Mouse (Mus musculus): ENCODE measurements around the gene Edc4. TPM values are rescaled to one million over a fixed set of nuclear protein-coding genes. Genes with fewer than 3 reads are reported as not detected.

Gene Edc4
- total RNA-seq, 2 experiments from 2014 or later = 38.4 to 46.3 TPM

DNA sequence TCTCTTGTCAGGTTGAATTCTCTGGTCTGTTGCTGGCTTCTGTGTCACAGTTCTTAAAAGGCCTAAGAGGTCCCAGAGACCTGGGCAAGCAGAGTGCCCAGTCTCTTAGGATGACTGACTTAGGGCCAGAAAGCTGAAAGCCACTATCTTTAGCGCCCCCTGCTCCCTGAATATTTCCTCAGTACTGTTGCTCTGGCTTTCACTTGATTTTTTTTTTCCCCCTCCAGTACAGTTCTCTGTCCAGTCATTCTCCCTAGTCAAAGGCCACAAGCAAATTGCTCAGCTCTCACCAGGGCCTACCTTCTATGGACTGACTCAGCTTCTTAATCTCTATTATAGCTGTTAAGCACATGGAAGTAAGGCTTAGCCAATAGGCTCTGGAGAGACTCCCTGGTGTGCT lies 18.7 kb upstream of the Edc4 start:
- no peak for ATAC-seq (replicated peaks; ENCODE audit: low FRiP score, low TSS enrichment, poor library complexity, severe bottlenecking)

DNA sequence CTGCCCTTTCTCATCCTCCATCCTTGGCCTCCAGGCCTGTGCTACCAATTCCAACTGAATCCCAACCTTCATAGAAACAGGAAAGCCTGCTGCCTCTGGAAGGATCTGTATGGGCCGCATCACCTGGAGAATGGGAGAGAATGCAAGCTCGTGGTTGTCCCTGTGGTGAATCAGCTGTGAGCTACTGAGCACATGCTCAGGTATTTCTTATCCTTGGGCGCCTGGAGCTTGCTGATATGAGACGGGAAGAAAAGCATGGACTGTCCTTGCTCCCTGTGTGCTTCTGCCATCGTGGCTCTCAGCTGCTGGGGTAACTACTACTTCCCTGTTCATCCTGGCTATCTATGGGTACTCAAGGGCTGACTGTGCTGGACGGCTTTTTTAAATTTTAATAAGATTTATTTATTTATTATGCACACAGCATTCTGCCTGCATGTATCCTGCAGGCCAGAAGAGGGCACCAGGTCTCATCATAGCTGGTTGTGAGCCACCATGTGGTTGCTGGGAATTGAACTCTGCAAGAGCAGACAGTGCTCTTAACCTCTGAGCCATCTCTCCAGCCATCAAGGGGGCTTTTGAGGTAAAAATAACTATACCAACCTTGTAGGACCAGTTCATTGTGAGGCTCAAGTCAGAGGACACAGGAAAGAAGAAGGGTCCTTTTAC lies 14.2 kb upstream of the Edc4 start:
- no peak for ATAC-seq (replicated peaks; ENCODE audit: low FRiP score, low TSS enrichment, poor library complexity, severe bottlenecking)

- no peak for ATAC-seq (replicated peaks; ENCODE audit: low FRiP score, low TSS enrichment, poor library complexity, severe bottlenecking)
Observed at GRCm38 (mm10) chr8:105874301-105874700, 6.4 kb upstream of the Edc4 start.

- ATAC-seq (replicated peaks; ENCODE audit: low FRiP score, low TSS enrichment, poor library complexity, severe bottlenecking) = no peak
Observed at GRCm38 (mm10) chr8:105889756-105890465, 9.2 kb downstream of the Edc4 start.

DNA sequence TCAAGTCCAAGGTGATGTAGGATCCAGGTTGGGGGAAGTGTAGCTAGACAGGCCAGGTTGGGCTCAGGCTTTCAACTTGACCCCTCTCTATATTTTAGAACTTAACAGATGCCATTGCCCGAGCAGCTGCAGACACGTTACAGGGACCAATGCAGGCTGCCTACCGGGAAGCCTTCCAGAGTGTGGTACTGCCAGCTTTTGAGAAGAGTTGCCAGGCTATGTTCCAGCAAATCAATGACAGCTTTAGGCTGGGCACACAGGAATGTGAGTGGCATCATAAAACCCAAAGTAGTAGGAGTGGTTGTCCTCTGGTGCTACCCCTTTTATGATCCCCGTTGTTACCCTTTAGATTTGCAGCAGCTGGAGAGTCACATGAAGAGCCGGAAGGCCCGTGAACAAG lies 10.2 kb downstream of the Edc4 start:
- no peak for ATAC-seq (replicated peaks; ENCODE audit: low FRiP score, low TSS enrichment, poor library complexity, severe bottlenecking)

DNA sequence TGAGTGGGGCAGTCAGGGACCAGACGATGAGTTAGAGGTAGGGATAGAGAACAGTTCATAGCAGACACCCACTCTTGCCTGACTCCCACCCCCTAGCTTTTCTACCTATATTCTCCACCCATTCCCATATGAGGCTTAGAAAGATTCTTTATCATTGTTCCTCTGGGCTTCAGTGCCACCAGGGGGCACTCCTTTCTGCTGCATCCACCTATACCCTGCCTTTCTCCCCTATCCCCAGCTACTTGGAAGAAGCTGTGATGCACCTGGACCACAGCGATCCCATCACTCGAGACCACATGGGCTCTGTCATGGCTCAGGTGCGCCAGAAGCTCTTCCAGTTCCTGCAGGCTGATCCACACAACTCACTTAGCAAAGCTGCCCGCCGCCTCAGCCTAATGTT lies 11.8 kb downstream of the Edc4 start:
- ATAC-seq (replicated peaks; ENCODE audit: low FRiP score, low TSS enrichment, poor library complexity, severe bottlenecking) = 0 out of 2 replicates have a peak, but pooled peaks have one; percentile 21

- ATAC-seq (replicated peaks; ENCODE audit: low FRiP score, low TSS enrichment, poor library complexity, severe bottlenecking) = peak; percentile 66
Observed at GRCm38 (mm10) chr8:105893339-105893738, 12.7 kb downstream of the Edc4 start, which contains the start of gene Nrn1l. Gene Nrn1l (plus strand): TSS chr8:105893567.

DNA sequence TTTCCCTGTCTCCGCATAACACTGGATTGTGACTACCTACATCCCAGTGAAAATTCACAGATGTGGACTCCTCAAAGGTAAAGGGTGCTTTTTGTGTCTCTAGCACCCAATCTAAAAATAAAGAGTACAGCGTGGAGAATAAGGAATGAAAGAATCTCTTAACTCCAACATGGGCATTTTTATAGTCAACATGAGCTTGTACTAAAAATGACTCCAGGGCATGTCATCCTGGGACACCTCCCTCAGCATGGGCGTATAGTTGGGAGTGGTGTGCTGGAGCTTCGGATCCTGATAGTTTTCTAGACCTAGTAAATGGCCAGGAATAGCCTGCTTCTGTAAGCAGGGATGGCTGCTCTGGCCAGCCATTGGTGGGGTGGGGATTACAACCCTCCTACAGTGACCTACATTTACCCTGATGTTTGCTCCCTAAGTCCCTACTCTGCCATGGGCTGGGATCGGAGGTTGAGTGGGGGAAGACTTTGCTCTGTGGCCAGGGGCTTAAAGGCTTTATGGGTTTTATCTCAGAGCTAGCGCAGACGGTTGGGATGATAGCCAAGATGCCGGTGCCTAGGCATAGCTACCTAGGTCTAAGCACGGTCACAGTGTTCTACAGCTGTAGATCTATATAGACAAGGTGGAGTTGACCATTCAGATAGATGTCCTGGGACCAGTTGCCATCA lies 17.3 kb downstream of the Edc4 start:
- ATAC-seq (replicated peaks; ENCODE audit: low FRiP score, low TSS enrichment, poor library complexity, severe bottlenecking) = no peak

DNA sequence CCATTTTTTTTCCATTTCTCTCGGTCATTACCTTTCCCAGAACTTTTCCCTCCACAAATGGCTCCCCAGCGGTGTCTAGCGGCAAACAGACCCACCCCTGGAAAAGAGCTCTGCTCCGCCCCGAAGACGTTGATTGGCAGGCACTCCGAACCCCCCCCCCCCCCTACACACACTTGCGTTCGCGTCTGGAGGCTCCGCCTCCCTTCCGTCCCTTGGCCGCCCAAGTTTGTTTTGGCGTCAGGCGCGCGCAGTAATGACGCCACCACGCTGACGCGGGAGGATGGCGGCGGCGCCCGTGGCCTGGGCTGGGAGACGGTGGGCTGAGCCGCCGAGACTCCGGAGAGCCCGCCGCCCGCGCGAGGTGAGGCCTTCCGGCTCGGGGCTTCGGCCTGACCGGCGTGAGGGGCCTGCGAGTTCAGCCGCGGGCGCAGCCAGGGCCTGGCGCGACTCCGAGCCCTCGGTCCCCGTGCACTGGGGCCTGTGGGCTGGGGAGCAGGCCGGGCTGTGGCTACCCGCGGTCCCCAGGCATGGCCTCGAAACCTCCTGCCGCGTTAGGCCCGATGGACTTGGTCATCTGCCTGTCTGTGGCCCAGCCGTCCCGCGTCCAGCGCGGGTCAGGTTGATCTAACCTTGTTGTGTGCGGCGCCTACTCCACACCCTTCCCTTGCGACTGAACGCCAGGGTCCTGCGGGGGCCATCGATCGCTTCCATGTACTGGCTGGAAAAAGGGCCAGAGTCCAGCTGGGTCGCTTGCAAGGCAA lies 19.7 kb downstream of the Edc4 start, which contains the start of gene Pskh1:
Gene Pskh1, plus strand, starts transcription at position 262 of the 761 bp plus-strand sequence.
- ATAC-seq (replicated peaks; ENCODE audit: low FRiP score, low TSS enrichment, poor library complexity, severe bottlenecking) = peak; percentile 90

GRCm38 (mm10) chr8:105900941-105901616 lies 20.4 kb downstream of the Edc4 start:
- peak; percentile 86 for ATAC-seq (replicated peaks; ENCODE audit: low FRiP score, low TSS enrichment, poor library complexity, severe bottlenecking)

DNA sequence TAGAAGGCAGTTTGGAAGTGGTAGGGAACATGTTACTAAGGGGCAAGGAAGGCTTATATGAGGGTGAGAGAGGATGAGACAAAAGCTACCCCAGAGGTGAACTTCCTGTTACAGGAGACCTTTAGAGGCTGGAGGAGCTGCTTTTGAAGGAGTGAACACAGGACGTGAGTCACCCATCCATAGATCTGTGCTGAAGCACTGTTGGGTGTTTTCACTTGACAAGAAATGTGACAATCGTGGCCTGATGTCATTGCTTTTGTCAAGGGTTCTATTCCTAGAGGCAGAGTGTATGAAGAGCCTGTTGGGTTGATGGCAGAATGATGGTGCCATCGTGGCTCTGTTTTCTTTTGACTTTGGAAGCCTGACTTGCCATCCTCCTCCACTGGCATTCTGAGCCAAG lies 38.7 kb downstream of the Edc4 start:
- ATAC-seq (replicated peaks; ENCODE audit: low FRiP score, low TSS enrichment, poor library complexity, severe bottlenecking) = no peak

- no peak for ATAC-seq (replicated peaks; ENCODE audit: low FRiP score, low TSS enrichment, poor library complexity, severe bottlenecking)
Observed at GRCm38 (mm10) chr8:105925123-105925522, 44.4 kb downstream of the Edc4 start.

DNA sequence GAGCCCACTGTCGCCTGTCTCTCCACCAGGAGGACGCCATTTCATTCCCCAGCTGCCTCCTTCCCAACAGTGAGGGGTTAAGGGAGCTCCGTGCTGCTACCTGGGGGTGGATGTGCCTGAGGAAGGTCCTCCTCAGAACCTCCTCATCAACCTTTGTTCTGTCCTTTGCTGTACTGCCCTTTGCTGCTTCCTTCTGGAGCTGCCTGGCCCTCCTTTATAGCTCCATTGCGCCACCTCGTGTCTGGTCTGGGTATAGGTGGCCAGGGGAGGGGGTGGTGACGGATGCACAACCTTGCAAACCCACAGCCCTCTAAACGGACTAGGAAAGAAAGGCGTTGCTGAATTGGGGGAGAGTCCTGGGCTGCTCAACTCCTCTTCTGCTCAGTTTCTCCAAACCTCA lies 49.9 kb downstream of the Edc4 start:
- peak; percentile 70 for ATAC-seq (replicated peaks; ENCODE audit: low FRiP score, low TSS enrichment, poor library complexity, severe bottlenecking)

GRCm38 (mm10) chr8:105931271-105931670 lies 50.6 kb downstream of the Edc4 start:
- no peak for ATAC-seq (replicated peaks; ENCODE audit: low FRiP score, low TSS enrichment, poor library complexity, severe bottlenecking)

DNA sequence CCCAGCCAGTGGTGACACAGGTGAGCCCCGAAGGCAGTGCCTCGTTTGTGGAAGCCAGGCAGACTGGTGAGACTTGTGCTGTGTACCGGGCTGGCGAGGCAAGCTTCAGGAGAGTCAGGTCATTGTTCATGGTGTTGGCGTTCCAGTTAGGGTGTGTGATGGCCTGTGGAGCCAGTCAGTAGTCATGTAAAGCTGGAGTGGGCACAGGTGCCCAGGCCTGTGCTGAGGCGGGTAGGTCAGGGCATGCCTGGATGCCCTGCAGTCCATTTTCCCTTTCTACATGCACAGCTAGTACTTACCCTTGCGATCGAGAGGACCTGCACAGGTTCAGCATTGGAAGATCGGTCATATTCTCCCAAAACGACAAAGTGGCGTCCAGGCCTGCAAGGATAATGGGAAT lies 51.8 kb downstream of the Edc4 start:
- ATAC-seq (replicated peaks; ENCODE audit: low FRiP score, low TSS enrichment, poor library complexity, severe bottlenecking) = no peak

GRCm38 (mm10) chr8:105933762-105934161 lies 53.1 kb downstream of the Edc4 start, which contains the start of gene Ctrl:
Gene Ctrl (minus strand): TSS chr8:105933862.
- no peak for ATAC-seq (replicated peaks; ENCODE audit: low FRiP score, low TSS enrichment, poor library complexity, severe bottlenecking)

- ATAC-seq (replicated peaks; ENCODE audit: low FRiP score, low TSS enrichment, poor library complexity, severe bottlenecking) = no peak
Observed at GRCm38 (mm10) chr8:105935105-105935504, 54.4 kb downstream of the Edc4 start.

DNA sequence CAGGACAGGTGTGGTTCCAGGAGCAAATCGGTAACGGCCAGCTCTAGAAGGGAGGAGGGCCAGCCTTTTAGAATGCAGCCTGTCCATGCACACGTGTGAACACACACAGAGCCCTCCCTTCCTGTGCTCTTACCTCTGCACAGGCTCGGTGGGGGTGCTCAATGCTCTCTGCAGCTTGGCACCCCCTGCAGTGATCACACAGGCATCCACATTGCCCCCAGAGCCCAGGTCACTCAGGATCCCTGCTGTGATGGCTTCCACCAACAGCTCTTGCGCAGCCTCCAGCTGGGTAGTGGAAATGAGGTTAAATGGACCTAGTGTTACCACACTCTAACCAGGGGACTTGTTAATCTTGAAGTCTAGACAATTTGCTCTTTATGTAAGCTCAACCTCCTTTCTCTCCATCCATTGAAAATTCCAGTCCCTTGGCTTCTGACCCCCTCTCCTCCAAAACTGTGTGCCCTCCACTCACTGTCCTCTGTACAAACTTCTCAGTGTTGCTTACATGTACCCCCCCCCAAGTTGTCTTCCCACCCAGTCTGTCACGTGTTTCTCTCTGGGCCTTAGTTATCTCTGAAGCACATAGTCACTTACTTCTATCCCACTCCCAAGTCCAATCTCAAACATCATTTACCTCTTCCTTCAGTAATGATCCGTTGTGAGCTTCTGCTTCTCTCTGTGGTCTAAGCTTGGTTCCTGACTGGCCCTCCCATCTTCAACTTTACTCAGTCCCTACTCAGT lies 55.4 kb downstream of the Edc4 start:
- no peak for ATAC-seq (replicated peaks; ENCODE audit: low FRiP score, low TSS enrichment, poor library complexity, severe bottlenecking)

Data from megakaryocyte-erythroid progenitor cell, adult 5-6 weeks (primary cell).